Mouse (Mus musculus): ENCODE data around the gene Prickle2. TPM values are rescaled to one million over a fixed set of nuclear protein-coding genes. Genes with fewer than 3 reads are reported as not detected.

Prickle2 gene
- polyA plus RNA-seq, 1 experiment = 1.5 TPM

DNA sequence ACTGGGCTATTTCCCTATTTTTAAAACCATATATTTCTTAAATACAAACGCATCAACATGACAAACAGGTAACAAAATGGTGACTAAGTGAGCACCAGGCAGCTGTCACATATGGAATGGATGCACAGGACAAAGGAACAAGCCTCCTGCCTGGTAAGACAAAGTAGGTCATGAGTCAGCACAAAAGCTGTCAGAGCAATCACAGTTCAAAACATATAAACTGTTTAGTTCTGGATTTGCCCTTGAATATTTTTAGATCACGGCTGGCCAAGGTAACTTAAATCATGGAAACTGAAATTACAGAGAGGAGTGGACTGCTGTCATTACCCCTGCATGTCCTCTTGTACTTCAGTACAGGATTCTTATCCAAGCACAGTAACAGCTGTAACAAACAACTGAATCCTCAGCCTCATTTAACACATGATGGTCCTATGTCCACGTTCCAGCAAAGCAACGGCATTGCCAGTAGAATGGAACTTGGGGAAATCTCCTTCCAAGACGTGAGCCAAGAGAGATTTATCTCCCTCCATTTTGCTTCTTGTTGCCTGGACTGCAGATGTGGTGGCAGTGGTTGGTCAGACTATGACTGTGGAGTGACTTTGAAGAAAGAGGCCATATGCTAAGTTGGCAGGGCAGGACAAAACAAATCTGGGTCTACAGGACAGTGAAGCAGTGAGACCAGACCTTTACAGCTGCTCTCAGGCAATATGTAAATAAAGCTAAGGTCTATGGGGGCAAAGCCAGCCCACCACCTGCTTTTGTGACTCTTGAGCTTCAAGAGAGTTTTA, 185.7 kb downstream of the Prickle2 start:
- no peak overlapping the region for H3K4me3 ChIP-seq (ENCODE audit: control insufficient read depth, low read depth, low read length)
- H3K4me1 ChIP-seq (ENCODE audit: control insufficient read depth, insufficient read depth, low read length) = no peaks in the 10 kb centered on the region
- no peaks in the 10 kb centered on the region for H3K36me3 ChIP-seq (ENCODE audit: control insufficient read depth, insufficient read depth, low read length)
- H3K27me3 ChIP-seq (ENCODE audit: control insufficient read depth, insufficient read depth, low read length) = no peaks in the 10 kb centered on the region
- H3K27ac ChIP-seq (ENCODE audit: control insufficient read depth, insufficient read depth, low read depth, low read length) = no peak overlapping the region
- no peak for TF ChIP-seq POLR2A (IDR thresholded peaks at IDR 0.05; ENCODE audit: control insufficient read depth, low read depth, low read length)

DNA sequence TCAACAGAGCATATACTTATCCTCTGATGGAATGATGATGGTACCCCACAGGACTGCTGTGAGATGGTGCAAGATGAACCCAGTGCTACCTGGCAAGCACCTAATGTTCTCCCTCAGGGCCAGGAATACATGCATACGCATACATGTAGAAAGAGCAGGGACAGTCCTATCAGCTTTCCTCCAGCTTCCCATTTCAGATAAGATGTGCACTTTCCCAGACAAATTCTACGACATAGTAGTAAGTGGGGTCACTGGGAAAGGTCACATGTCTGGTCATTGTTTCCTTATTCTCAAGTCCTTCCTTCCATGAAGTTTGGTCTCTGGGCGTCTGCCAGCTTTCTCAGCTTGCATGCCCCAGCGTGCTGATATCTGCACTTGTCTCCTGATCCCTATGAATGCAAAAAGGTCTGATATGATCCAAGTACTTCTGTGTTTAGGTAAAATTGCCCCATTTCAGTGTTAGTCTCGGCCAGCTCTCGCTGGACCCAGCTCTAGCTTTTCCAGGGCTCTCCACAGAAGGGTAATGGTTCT, 187.5 kb downstream of the Prickle2 start:
- H3K4me3 ChIP-seq (ENCODE audit: control insufficient read depth, low read depth, low read length) = no peak overlapping the region
- TF ChIP-seq POLR2A (IDR thresholded peaks at IDR 0.05; ENCODE audit: control insufficient read depth, low read depth, low read length) (no peak), CTCF (IDR thresholded peaks at IDR 0.05; ENCODE audit: control insufficient read depth, insufficient read depth, insufficient replicate concordance, low read depth, low read length) (no peak)
- no peaks in the 10 kb centered on the region for H3K36me3 ChIP-seq (ENCODE audit: control insufficient read depth, insufficient read depth, low read length)
- no peak overlapping the region for H3K27ac ChIP-seq (ENCODE audit: control insufficient read depth, insufficient read depth, low read depth, low read length)
- no peaks in the 10 kb centered on the region for H3K4me1 ChIP-seq (ENCODE audit: control insufficient read depth, insufficient read depth, low read length)
- no peaks in the 10 kb centered on the region for H3K27me3 ChIP-seq (ENCODE audit: control insufficient read depth, insufficient read depth, low read length)

DNA sequence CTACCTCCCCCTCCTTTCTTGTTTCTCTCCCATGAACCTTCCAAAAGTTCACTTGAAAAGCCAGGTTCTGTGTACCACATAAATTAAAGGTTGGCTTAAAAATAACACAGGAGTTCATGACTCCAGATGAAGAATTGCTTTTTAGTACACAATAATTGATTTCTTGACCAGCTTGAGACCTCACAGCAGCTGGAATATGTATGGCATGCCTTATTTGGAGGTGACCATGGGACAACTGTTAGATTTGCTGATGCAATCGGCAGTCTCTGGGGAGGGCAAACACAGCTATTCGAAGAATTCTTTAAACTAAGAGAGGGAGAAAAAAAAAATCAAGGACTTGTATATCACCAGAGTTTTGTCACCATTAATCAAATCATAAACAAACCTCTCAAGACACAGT, 189.0 kb downstream of the Prickle2 start:
- no peaks in the 10 kb centered on the region for H3K4me1 ChIP-seq (ENCODE audit: control insufficient read depth, insufficient read depth, low read length)
- no peak overlapping the region for H3K27ac ChIP-seq (ENCODE audit: control insufficient read depth, insufficient read depth, low read depth, low read length)
- H3K27me3 ChIP-seq (ENCODE audit: control insufficient read depth, insufficient read depth, low read length) = no peaks in the 10 kb centered on the region
- no peaks in the 10 kb centered on the region for H3K36me3 ChIP-seq (ENCODE audit: control insufficient read depth, insufficient read depth, low read length)
- H3K4me3 ChIP-seq (ENCODE audit: control insufficient read depth, low read depth, low read length) = no peak overlapping the region
- no peak for TF ChIP-seq CTCF (IDR thresholded peaks at IDR 0.05; ENCODE audit: control insufficient read depth, insufficient read depth, insufficient replicate concordance, low read depth, low read length)
- no peak for TF ChIP-seq POLR2A (IDR thresholded peaks at IDR 0.05; ENCODE audit: control insufficient read depth, low read depth, low read length)

DNA sequence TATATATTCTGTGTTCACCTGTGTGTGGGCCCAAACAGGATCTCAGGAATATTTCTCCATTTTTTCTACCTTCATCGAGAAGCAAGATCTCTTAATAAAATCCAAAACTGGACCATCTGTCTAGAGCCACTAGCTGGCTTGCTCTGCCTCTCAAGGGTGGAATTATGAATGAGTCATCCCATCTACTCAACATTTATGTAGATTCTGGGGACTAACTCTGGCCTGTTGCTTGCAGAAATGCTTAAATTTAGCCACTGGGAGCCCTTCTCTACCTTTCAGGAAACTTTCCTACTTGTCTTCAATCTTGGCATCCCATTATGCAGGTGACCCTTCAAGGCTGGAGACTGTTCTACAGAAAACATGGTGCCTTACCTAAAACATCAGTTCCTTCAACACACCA, 194.0 kb downstream of the Prickle2 start:
- Histone ChIP-seq H3K36me3 (ENCODE audit: control insufficient read depth, insufficient read depth, low read length) (no peaks in the 10 kb centered on the region), H3K27me3 (ENCODE audit: control insufficient read depth, insufficient read depth, low read length) (no peaks in the 10 kb centered on the region), H3K4me3 (ENCODE audit: control insufficient read depth, low read depth, low read length) (no peak overlapping the region), H3K4me1 (ENCODE audit: control insufficient read depth, insufficient read depth, low read length) (no peaks in the 10 kb centered on the region), H3K27ac (ENCODE audit: control insufficient read depth, insufficient read depth, low read depth, low read length) (no peak overlapping the region)
- TF ChIP-seq POLR2A (IDR thresholded peaks at IDR 0.05; ENCODE audit: control insufficient read depth, low read depth, low read length) = no peak
- TF ChIP-seq CTCF (IDR thresholded peaks at IDR 0.05; ENCODE audit: control insufficient read depth, insufficient read depth, insufficient replicate concordance, low read depth, low read length) = no peak

DNA sequence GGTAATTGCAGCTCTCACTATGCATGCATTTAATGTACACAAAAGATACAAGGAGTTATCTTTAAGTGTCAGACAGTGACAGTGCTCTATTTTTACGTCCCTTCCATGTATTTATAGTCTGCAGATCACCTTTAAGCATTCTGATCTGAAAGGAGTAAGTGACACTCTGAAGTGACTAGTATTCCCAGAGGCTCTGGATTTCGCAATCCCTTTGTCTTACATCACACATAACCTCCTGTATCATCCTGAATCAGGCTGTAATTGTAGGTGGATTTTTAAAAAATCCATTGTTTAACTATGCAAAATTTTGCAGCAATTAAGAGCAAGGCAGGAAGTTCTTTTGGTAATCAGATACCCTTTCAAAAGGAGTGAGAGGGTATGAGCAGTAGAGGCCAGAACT, 196.2 kb downstream of the Prickle2 start:
- Histone ChIP-seq H3K27me3 (ENCODE audit: control insufficient read depth, insufficient read depth, low read length) (no peaks in the 10 kb centered on the region), H3K4me1 (ENCODE audit: control insufficient read depth, insufficient read depth, low read length) (no peaks in the 10 kb centered on the region), H3K27ac (ENCODE audit: control insufficient read depth, insufficient read depth, low read depth, low read length) (no peak overlapping the region), H3K36me3 (ENCODE audit: control insufficient read depth, insufficient read depth, low read length) (no peaks in the 10 kb centered on the region), H3K4me3 (ENCODE audit: control insufficient read depth, low read depth, low read length) (no peak overlapping the region)
- TF ChIP-seq CTCF (IDR thresholded peaks at IDR 0.05; ENCODE audit: control insufficient read depth, insufficient read depth, insufficient replicate concordance, low read depth, low read length) (no peak), POLR2A (IDR thresholded peaks at IDR 0.05; ENCODE audit: control insufficient read depth, low read depth, low read length) (no peak)

DNA sequence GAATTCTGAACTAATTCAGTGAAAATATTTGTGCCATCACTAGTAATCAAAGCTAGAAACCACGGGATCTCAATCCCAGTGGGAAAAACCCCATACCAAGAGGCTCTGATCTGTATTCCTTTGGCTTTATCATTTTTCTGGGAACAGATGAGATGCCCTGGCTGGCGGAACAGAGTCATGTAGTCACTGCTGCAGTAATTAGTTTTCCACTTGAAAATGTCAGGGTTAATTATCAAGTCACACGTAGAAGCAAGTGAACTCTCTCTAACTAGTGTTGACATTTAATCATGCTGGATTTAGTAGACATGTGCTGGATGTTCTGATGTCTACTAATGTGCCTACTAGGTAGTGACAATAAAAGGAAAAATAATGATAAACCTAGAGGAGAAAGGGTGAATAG, 199.7 kb downstream of the Prickle2 start:
- no peaks in the 10 kb centered on the region for H3K36me3 ChIP-seq (ENCODE audit: control insufficient read depth, insufficient read depth, low read length)
- no peak overlapping the region for H3K27ac ChIP-seq (ENCODE audit: control insufficient read depth, insufficient read depth, low read depth, low read length)
- H3K27me3 ChIP-seq (ENCODE audit: control insufficient read depth, insufficient read depth, low read length) = no peaks in the 10 kb centered on the region
- H3K4me1 ChIP-seq (ENCODE audit: control insufficient read depth, insufficient read depth, low read length) = no peaks in the 10 kb centered on the region
- TF ChIP-seq POLR2A (IDR thresholded peaks at IDR 0.05; ENCODE audit: control insufficient read depth, low read depth, low read length) (no peak), CTCF (IDR thresholded peaks at IDR 0.05; ENCODE audit: control insufficient read depth, insufficient read depth, insufficient replicate concordance, low read depth, low read length) (no peak)
- no peak overlapping the region for H3K4me3 ChIP-seq (ENCODE audit: control insufficient read depth, low read depth, low read length)

DNA sequence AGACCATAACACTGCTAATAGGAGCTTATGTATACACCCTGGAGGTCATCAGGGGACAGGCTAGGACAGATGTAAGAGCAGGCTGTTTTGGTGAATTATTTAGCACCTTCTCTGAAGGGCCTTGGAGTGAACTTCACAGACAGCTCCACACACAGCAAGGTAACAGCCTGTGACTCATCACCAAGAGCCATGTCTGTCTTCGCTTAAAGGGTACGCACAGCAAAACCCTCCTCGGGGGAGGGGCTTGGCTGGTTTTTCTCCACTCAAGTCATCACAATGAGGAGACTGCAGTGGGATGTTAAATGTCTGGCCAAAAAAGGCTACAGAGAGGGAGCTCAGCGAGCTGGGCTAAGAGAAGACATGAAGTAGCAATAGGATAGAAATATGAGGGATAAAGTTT, 206.5 kb downstream of the Prickle2 start:
- no peak for TF ChIP-seq POLR2A (IDR thresholded peaks at IDR 0.05; ENCODE audit: control insufficient read depth, low read depth, low read length)
- H3K4me3 ChIP-seq (ENCODE audit: control insufficient read depth, low read depth, low read length) = peak overlapping the region; percentile 64
- H3K4me1 ChIP-seq (ENCODE audit: control insufficient read depth, insufficient read depth, low read length) = no peaks in the 10 kb centered on the region
- H3K36me3 ChIP-seq (ENCODE audit: control insufficient read depth, insufficient read depth, low read length) = no peaks in the 10 kb centered on the region
- H3K27me3 ChIP-seq (ENCODE audit: control insufficient read depth, insufficient read depth, low read length) = no peaks in the 10 kb centered on the region
- no peak overlapping the region for H3K27ac ChIP-seq (ENCODE audit: control insufficient read depth, insufficient read depth, low read depth, low read length)

All from testis, adult 2 months (tissue).